Mouse (Mus musculus) liver, adult (tissue): Measurements from ENCODE around the gene Map3k20.

Experiments used
- GATA4 ChIP-seq: IDR thresholded peaks from 2 replicates; pipeline ENCODE4 v1.6.1; 2014; ENCODE audit warnings: mild to moderate bottlenecking, low read length; ENCODE audit not compliant: insufficient replicate concordance

Gene Map3k20

GRCm38 (mm10) chr2:72262814-72263480, 22.5 kb upstream of the Map3k20 start:
- TF ChIP-seq GATA4: no peak

GRCm38 (mm10) chr2:72267390-72267789, 18.0 kb upstream of the Map3k20 start:
- no peak for TF ChIP-seq GATA4

GRCm38 (mm10) chr2:72269651-72270341, 15.6 kb upstream of the Map3k20 start:
- no peak for TF ChIP-seq GATA4

- TF ChIP-seq GATA4: no peak
Observed at GRCm38 (mm10) chr2:72278247-72278873, 7.1 kb upstream of the Map3k20 start.

GRCm38 (mm10) chr2:72280524-72280923, 4.9 kb upstream of the Map3k20 start:
- TF ChIP-seq GATA4: no peak

GRCm38 (mm10) chr2:72281971-72282370, 3.5 kb upstream of the Map3k20 start:
- no peak for TF ChIP-seq GATA4

- no peak for TF ChIP-seq GATA4
Observed at GRCm38 (mm10) chr2:72282733-72283132, 2.7 kb upstream of the Map3k20 start.

GRCm38 (mm10) chr2:72284689-72285088, 748 bp upstream of the Map3k20 start:
- no peak for TF ChIP-seq GATA4

GRCm38 (mm10) chr2:72285888-72286661, 638 bp downstream of the Map3k20 start:
- no peak for TF ChIP-seq GATA4

GRCm38 (mm10) chr2:72287142-72287541, 1.7 kb downstream of the Map3k20 start:
- peak; percentile 65; the same call in 1 of the 2 replicates for TF ChIP-seq GATA4

- no peak for TF ChIP-seq GATA4
Observed at GRCm38 (mm10) chr2:72288932-72289534, 3.6 kb downstream of the Map3k20 start.

GRCm38 (mm10) chr2:72291103-72291502, 5.7 kb downstream of the Map3k20 start:
- no peak for TF ChIP-seq GATA4

GRCm38 (mm10) chr2:72292573-72292972, 7.1 kb downstream of the Map3k20 start:
- TF ChIP-seq GATA4: no peak

- TF ChIP-seq GATA4: no peak
Observed at GRCm38 (mm10) chr2:72294994-72295393, 9.6 kb downstream of the Map3k20 start.
